Mouse (Mus musculus): ENCODE measurements around the gene C2. TPM values are rescaled to one million over a fixed set of nuclear protein-coding genes. Genes with fewer than 3 reads are reported as not detected.
"Not testable (repeated sequence)": the region's sequence is repeated elsewhere in the genome, so short reads cannot be mapped to it uniquely, and the experiment has no call there.

C2 gene
- polyA plus RNA-seq, 1 experiment from 2014 or later: 0.24 TPM

DNA sequence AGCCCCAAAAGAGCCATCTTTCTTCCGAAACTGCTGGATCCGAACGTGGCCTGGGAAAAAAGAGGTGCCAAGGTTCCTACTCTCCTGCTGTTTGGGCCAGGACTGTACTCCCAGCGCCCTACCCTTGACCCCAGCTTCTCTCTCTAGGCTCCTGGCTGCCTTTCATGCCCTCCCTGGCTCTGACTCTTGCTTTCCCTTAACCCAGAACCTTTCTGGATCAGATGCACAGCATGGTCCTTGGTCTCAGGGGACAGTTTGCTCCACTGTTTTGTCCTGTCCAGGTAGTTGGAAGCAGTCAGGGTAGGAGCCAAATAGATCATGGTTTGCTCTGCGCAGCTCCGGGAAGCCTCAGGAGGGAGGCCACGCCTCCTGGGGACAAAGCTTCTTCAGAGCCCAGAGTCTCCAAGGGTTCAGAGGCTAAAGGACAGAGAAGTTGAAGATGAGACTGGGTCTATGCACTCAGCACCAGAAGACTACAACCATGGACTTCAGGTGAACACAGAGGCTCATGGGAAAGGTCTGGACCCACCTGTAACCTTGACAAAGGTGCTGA is 83.2 kb downstream of the C2 start:
- Histone ChIP-seq H3K36me3 (no peaks in the 10 kb centered on the region), H3K4me3 (no peak overlapping the region), H3K9ac (no peak overlapping the region), H3K27ac (ENCODE audit: poor library complexity, severe bottlenecking) (no peak overlapping the region), H3K9me3 (replicated peaks) (no peaks in the 10 kb centered on the region), H3K4me2 (no peak overlapping the region), H3K4me1 (replicated peaks) (no peaks in the 10 kb centered on the region), H3K27me3 (replicated peaks) (peaks cover 13% of the 10 kb centered on the region)
- no peak for ATAC-seq (ENCODE audit: insufficient number of reproducible peaks, low FRiP score)
- 68% methylated on average over 7 of the region's 7 CpGs for whole genome bisulfite sequencing

DNA sequence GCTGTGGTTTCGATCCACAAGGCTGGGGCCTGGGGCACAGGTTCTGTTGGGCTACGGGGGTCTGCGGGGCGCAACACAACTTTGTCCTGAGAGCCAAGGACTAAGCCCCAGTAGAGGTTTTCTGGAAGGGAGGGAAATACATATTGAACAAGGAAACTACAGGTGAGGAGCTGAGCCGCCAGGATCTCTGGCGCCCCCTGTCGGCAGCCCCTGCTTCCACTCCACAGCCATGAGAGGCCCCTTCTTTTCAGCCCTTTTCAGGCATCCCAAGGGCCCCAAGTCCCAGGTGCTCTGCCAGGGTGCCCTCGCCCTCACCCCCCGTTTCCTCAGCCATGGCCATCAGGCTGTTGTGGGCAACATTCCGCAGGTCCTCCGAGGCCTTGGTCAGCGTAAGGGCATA is 84.3 kb downstream of the C2 start:
- not testable (repeated sequence) for H3K27ac ChIP-seq (ENCODE audit: poor library complexity, severe bottlenecking); H3K9me3 ChIP-seq (replicated peaks); H3K4me2 ChIP-seq; H3K36me3 ChIP-seq; H3K4me3 ChIP-seq; ATAC-seq (ENCODE audit: insufficient number of reproducible peaks, low FRiP score); H3K4me1 ChIP-seq (replicated peaks); H3K9ac ChIP-seq
- peaks cover 13% of the 10 kb centered on the region for H3K27me3 ChIP-seq (replicated peaks)
- WGBS: 55% methylated on average over 12 of the region's 12 CpGs

Small RNA genes lying within 50 kb of the gene (microRNA-seq; reads per million reads assigned to microRNA genes)
- gene Mir6970 (0.94 reads per million), gene Mir6971 (0.94 reads per million), gene Mir6972 (not detected)

Other genes with a start within 250 kb of the C2 start
- 0.77 and 0.98 TPM in 2 replicates for gene Tnxb, start 227.7 kb downstream of the C2 start, polyA plus RNA-seq (2016; fragmentation: Nextera tagmentation; extraction: Ambion mirVana)
- gene C4b, start 154.4 kb downstream of the C2 start, polyA plus RNA-seq (2016; fragmentation: Nextera tagmentation; extraction: Ambion mirVana): 0.15 TPM in 1 of 2 replicates, not detected in the other
- 0.15 TPM in 1 of 2 replicates, not detected in the other for gene Cyp21a1, start 93.7 kb downstream of the C2 start, polyA plus RNA-seq (2016; fragmentation: Nextera tagmentation; extraction: Ambion mirVana)
- gene Stk19, start 61.3 kb downstream of the C2 start, polyA plus RNA-seq (2016; fragmentation: Nextera tagmentation; extraction: Ambion mirVana): 18.2 and 19.6 TPM in 2 replicates
- 37.2 and 39.9 TPM in 2 replicates for gene Dxo, start 61.2 kb downstream of the C2 start, polyA plus RNA-seq (2016; fragmentation: Nextera tagmentation; extraction: Ambion mirVana)
- gene Skiv2l, start 48.1 kb downstream of the C2 start, polyA plus RNA-seq (2016; fragmentation: Nextera tagmentation; extraction: Ambion mirVana): 35.3 and 39.5 TPM in 2 replicates
- gene Nelfe, start 47.9 kb downstream of the C2 start, polyA plus RNA-seq (2016; fragmentation: Nextera tagmentation; extraction: Ambion mirVana): 73.7 and 81.3 TPM in 2 replicates
- 1.1 and 2.2 TPM in 2 replicates for gene Cfb, start 35.7 kb downstream of the C2 start, polyA plus RNA-seq (2016; fragmentation: Nextera tagmentation; extraction: Ambion mirVana)
- gene Zbtb12, start 18.8 kb downstream of the C2 start, polyA plus RNA-seq (2016; fragmentation: Nextera tagmentation; extraction: Ambion mirVana): 2.6 and 2.8 TPM in 2 replicates
- gene Gm20547, start 16.2 kb downstream of the C2 start, polyA plus RNA-seq (2016; fragmentation: Nextera tagmentation; extraction: Ambion mirVana): not detected in 2 replicates
- gene Ehmt2, start 204 bp upstream of the C2 start, polyA plus RNA-seq (2016; fragmentation: Nextera tagmentation; extraction: Ambion mirVana): 49.1 and 51.6 TPM in 2 replicates
- gene Slc44a4, start 16.2 kb upstream of the C2 start, polyA plus RNA-seq (2016; fragmentation: Nextera tagmentation; extraction: Ambion mirVana): 0.08 TPM in 1 of 2 replicates, not detected in the other
- gene Neu1, start 33.0 kb upstream of the C2 start, polyA plus RNA-seq (2016; fragmentation: Nextera tagmentation; extraction: Ambion mirVana): 20.8 and 21.5 TPM in 2 replicates
- 0.12 and 0.13 TPM in 2 replicates for gene Hspa1b, start 61.0 kb upstream of the C2 start, polyA plus RNA-seq (2016; fragmentation: Nextera tagmentation; extraction: Ambion mirVana)
- not detected in 2 replicates for gene Gm20481, start 71.6 kb upstream of the C2 start, polyA plus RNA-seq (2016; fragmentation: Nextera tagmentation; extraction: Ambion mirVana)
- gene Hspa1a, start 73.9 kb upstream of the C2 start, polyA plus RNA-seq (2016; fragmentation: Nextera tagmentation; extraction: Ambion mirVana): 6.2 and 6.4 TPM in 2 replicates
- gene Hspa1l, start 74.4 kb upstream of the C2 start, polyA plus RNA-seq (2016; fragmentation: Nextera tagmentation; extraction: Ambion mirVana): 2.9 and 3.1 TPM in 2 replicates
- 143 and 145 TPM in 2 replicates for gene Lsm2, start 83.6 kb upstream of the C2 start, polyA plus RNA-seq (2016; fragmentation: Nextera tagmentation; extraction: Ambion mirVana)
- gene Vars, start 102.7 kb upstream of the C2 start, polyA plus RNA-seq (2016; fragmentation: Nextera tagmentation; extraction: Ambion mirVana): 82.6 TPM in 2 replicates
- gene Vwa7, start 118.3 kb upstream of the C2 start, polyA plus RNA-seq (2016; fragmentation: Nextera tagmentation; extraction: Ambion mirVana): 0.32 and 0.37 TPM in 2 replicates
- 2.4 and 2.6 TPM in 2 replicates for gene Sapcd1, start 129.8 kb upstream of the C2 start, polyA plus RNA-seq (2016; fragmentation: Nextera tagmentation; extraction: Ambion mirVana)
- 3.5 and 4.9 TPM in 2 replicates for gene Msh5, start 148.5 kb upstream of the C2 start, polyA plus RNA-seq (2016; fragmentation: Nextera tagmentation; extraction: Ambion mirVana)
- gene Clic1, start 151.7 kb upstream of the C2 start, polyA plus RNA-seq (2016; fragmentation: Nextera tagmentation; extraction: Ambion mirVana): 349 and 354 TPM in 2 replicates
- gene Ddah2, start 160.8 kb upstream of the C2 start, polyA plus RNA-seq (2016; fragmentation: Nextera tagmentation; extraction: Ambion mirVana): 192 and 205 TPM in 2 replicates
- gene Ly6g6c, start 167.1 kb upstream of the C2 start, polyA plus RNA-seq (2016; fragmentation: Nextera tagmentation; extraction: Ambion mirVana): 0.27 TPM in 1 of 2 replicates, not detected in the other
- gene Mpig6b, start 167.9 kb upstream of the C2 start, polyA plus RNA-seq (2016; fragmentation: Nextera tagmentation; extraction: Ambion mirVana): 1.2 and 2.0 TPM in 2 replicates
- gene Ly6g6e, start 178.6 kb upstream of the C2 start, polyA plus RNA-seq (2016; fragmentation: Nextera tagmentation; extraction: Ambion mirVana): 0.24 and 0.40 TPM in 2 replicates
- gene Ly6g6d, start 179.8 kb upstream of the C2 start, polyA plus RNA-seq (2016; fragmentation: Nextera tagmentation; extraction: Ambion mirVana): 1.8 and 2.2 TPM in 2 replicates
- gene Ly6g6f, start 187.3 kb upstream of the C2 start, polyA plus RNA-seq (2016; fragmentation: Nextera tagmentation; extraction: Ambion mirVana): 1.1 and 1.5 TPM in 2 replicates
- 58.9 and 65.1 TPM in 2 replicates for gene Abhd16a, start 191.0 kb upstream of the C2 start, polyA plus RNA-seq (2016; fragmentation: Nextera tagmentation; extraction: Ambion mirVana)
- gene Ly6g5c, start 210.0 kb upstream of the C2 start, polyA plus RNA-seq (2016; fragmentation: Nextera tagmentation; extraction: Ambion mirVana): not detected in 2 replicates
- 0.32 and 0.38 TPM in 2 replicates for gene Ly6g5b, start 217.2 kb upstream of the C2 start, polyA plus RNA-seq (2016; fragmentation: Nextera tagmentation; extraction: Ambion mirVana)
- 11.1 and 15.1 TPM in 2 replicates for gene Gpank1, start 223.2 kb upstream of the C2 start, polyA plus RNA-seq (2016; fragmentation: Nextera tagmentation; extraction: Ambion mirVana)
- 190 and 207 TPM in 2 replicates for gene Csnk2b, start 223.8 kb upstream of the C2 start, polyA plus RNA-seq (2016; fragmentation: Nextera tagmentation; extraction: Ambion mirVana)
- 8.6 and 8.7 TPM in 2 replicates for gene D17H6S53E, start 228.1 kb upstream of the C2 start, polyA plus RNA-seq (2016; fragmentation: Nextera tagmentation; extraction: Ambion mirVana)
- gene Apom, start 233.8 kb upstream of the C2 start, polyA plus RNA-seq (2016; fragmentation: Nextera tagmentation; extraction: Ambion mirVana): 1.3 and 8.3 TPM in 2 replicates
- gene Bag6, start 236.9 kb upstream of the C2 start, polyA plus RNA-seq (2016; fragmentation: Nextera tagmentation; extraction: Ambion mirVana): 56.1 and 61.6 TPM in 2 replicates